Mouse (Mus musculus) forebrain, embryonic 15.5 days (tissue): ENCODE results near the gene Scrn2. TPM values are rescaled to one million over a fixed set of nuclear protein-coding genes. Genes with fewer than 3 reads are reported as not detected.

Experiments used
- ATAC-seq: fragments of 200-750 bp; cut with Nextera tagmentation; replicated peaks from 2 replicates; pipeline ENCODE4 v1.8.0; 2017; ENCODE audit warnings: mild to moderate bottlenecking, moderate TSS enrichment, moderate library complexity
- H3K27ac ChIP-seq: fragments of 300-500 bp; sonication (generic); replicated peaks from 2 replicates; pipeline ENCODE4 v1.5.1; 2015; ENCODE audit warnings: mild to moderate bottlenecking, inconsistent platforms
- H3K27me3 ChIP-seq: fragments of 300-500 bp; sonication (generic); 2 replicates; pipeline ENCODE4 v1.6.1; 2015; ENCODE audit warnings: inconsistent platforms
- H3K36me3 ChIP-seq: fragments of 300-500 bp; sonication (generic); 2 replicates; pipeline ENCODE4 v1.6.1; 2015; ENCODE audit warnings: mild to moderate bottlenecking, inconsistent platforms
- H3K4me1 ChIP-seq: fragments of 300-500 bp; sonication (generic); 2 replicates; pipeline ENCODE4 v1.6.1; 2015; ENCODE audit warnings: inconsistent platforms
- H3K4me2 ChIP-seq: fragments of 300-500 bp; sonication (generic); replicated peaks from 2 replicates; pipeline ENCODE4 v1.6.1; 2015; ENCODE audit warnings: mild to moderate bottlenecking, inconsistent platforms
- H3K4me3 ChIP-seq: fragments of 300-500 bp; sonication (generic); 2 replicates; pipeline ENCODE4 v1.5.1; 2015; ENCODE audit warnings: mild to moderate bottlenecking, inconsistent platforms
- H3K9ac ChIP-seq: fragments of 300-500 bp; sonication (generic); replicated peaks from 2 replicates; pipeline ENCODE4 v1.6.1; 2015; ENCODE audit warnings: mild to moderate bottlenecking, inconsistent platforms
- H3K9me3 ChIP-seq: fragments of 300-500 bp; sonication (generic); 2 replicates; pipeline ENCODE4 v1.6.1; 2016; ENCODE audit warnings: inconsistent platforms
- WGBS: fragments of 180-500 bp; shearing (Covaris S2); methylation state at CpG from one replicate; pipeline ENCODE4 v1.1.7; 2015; ENCODE audit warnings: mixed read lengths; 5-methylcytosine and 5-hydroxymethylcytosine counted together
- polyA plus RNA-seq: library from polyadenylated mRNA; unstranded; fragments of >200 nt; fragmentation: Nextera tagmentation; extraction: Ambion mirVana; gene quantifications from 2 replicates; pipeline ENCODE4 v1.2.1, GENCODE M21; 2015

The Scrn2 gene
- polyA plus RNA-seq, 1 experiment from 2014 or later, result 17.2 TPM

DNA sequence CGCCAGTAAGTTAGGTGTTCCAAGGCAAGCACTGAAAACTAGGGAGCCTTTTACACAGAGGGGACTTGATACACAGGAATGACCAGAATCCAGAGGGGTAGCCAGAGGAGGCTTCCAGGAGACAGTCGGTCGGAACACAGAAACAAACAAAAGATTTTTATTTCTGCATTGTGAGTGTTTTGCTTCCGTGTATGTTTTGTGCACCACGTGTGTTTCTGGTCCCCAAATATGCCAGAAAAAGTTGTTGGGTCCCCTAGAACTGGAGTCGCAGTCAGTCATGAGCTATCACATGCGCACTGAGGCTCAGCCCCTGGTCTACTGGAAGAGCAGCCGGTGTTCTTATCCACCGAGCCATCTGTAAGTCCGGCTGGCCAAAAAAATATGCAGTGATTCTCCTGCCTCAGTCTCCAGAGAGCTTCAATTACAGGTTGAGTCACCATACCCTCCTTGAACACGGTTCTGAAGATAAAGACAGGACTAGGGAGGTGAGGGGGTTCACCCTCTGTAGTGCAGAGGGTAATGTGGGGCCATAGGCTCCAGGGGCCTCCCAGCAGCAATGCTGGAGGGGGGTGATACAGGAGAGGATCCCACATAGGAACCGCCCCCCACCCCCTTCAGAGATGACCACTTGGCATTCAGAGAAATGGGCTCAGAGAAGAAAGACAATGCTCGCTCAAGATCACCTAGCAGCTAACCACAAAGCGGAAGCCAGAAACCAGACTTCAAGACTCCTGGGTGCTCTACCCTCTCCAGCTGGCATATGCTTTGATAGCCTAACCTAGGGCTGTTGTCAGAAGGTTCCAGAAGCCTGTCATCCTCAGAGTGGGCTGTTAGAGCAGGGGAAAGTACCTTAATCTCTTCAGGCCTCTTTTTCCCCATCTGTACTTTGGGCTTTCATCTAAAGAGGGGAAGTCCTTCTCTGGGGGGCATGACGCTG is 33.6 kb upstream of the Scrn2 start:
- Histone ChIP-seq H3K27me3 (no peaks in the 10 kb centered on the region), H3K36me3 (no peaks in the 10 kb centered on the region), H3K4me2 (peak overlapping the region; percentile 64; the same call in 1 of the 2 replicates), H3K4me3 (no peak overlapping the region), H3K27ac (no peak overlapping the region), H3K4me1 (peaks cover 17% of the 10 kb centered on the region), H3K9me3 (no peaks in the 10 kb centered on the region), H3K9ac (no peak overlapping the region)
- 77% methylated on average over 15 of the region's 15 CpGs for WGBS
- no peak for ATAC-seq

DNA sequence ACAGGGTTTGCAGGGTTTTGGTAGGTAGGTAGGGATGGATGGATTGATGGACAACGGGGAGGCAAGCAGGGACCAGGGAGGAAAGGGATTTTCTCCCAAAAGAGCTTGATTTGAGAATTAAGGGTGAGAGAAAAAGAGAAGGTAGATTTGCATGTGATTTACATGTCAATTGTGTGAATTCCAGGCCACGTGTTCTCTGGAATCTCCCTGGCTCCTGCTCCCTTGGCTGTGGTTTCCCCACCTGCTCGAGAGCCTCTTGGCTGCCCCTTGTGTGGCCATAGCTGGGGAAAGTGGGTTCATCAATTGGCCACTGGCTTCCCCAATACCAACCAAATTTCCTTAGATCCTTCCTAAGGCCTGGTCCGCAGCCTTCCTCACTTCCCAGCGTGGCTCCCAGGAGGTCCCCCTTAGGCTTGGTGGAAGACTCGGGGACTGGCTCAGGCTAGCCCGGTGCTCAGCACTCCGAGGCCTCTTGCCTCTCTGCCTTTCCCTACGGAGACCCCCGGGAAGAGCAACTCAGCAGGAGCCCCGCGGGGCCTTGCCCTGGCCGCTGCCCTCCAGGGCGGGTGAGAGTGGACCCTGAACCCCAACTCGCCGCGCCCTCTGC is 32.9 kb upstream of the Scrn2 start:
- no peaks in the 10 kb centered on the region for H3K9me3 ChIP-seq
- no peaks in the 10 kb centered on the region for H3K27me3 ChIP-seq
- H3K4me1 ChIP-seq, result peaks cover 17% of the 10 kb centered on the region
- no peaks in the 10 kb centered on the region for H3K36me3 ChIP-seq
- peak overlapping the region; percentile 51 for H3K9ac ChIP-seq
- WGBS, result 3% methylated on average over 17 of the region's 17 CpGs
- ATAC-seq, result 0 out of 2 replicates have a peak, but pooled peaks have one; percentile 37
- peak overlapping the region; percentile 36; the same call in 1 of the 2 replicates for H3K27ac ChIP-seq
- peak overlapping the region; percentile 36 for H3K4me3 ChIP-seq
- H3K4me2 ChIP-seq, result peak overlapping the region; percentile 64

DNA sequence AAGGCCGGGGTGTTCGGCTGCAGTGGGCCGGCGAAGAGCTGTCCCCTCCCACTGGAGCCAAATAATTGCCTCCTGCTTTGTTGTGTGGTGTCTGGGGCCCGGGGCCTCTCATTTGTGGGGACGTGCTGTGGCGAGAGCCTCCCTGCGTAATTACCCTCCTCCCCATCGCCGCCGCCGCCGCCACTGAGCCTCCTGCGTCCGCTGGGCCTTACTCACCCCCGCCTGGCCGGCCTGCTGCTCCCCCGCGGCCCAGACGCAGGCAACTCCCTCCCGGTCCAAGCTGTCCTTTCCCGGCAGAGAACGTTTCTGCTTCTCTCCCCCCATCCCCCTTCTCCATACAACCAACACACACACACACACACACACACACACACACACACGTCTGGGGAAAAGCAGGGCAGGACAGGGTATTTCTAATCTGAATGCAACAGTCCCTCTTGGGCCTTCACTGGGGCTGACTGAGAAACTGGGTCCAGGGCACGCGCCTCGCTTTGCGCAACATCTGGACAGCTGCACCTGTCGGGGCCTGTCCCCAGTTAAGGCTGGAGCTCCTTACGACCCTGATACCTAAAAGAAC is 32.3 kb upstream of the Scrn2 start:
- peak overlapping the region; percentile 36 for H3K4me3 ChIP-seq
- H3K4me2 ChIP-seq, result peak overlapping the region; percentile 64
- ATAC-seq, result 0 out of 2 replicates have a peak, but pooled peaks have one; percentile 51
- H3K9me3 ChIP-seq, result no peaks in the 10 kb centered on the region
- H3K27me3 ChIP-seq, result no peaks in the 10 kb centered on the region
- peak overlapping the region; percentile 51 for H3K9ac ChIP-seq
- H3K4me1 ChIP-seq, result peaks cover 17% of the 10 kb centered on the region
- H3K36me3 ChIP-seq, result no peaks in the 10 kb centered on the region
- 3% methylated on average over 29 of the region's 30 CpGs for WGBS
- H3K27ac ChIP-seq, result peak overlapping the region; percentile 36; the same call in 1 of the 2 replicates

DNA sequence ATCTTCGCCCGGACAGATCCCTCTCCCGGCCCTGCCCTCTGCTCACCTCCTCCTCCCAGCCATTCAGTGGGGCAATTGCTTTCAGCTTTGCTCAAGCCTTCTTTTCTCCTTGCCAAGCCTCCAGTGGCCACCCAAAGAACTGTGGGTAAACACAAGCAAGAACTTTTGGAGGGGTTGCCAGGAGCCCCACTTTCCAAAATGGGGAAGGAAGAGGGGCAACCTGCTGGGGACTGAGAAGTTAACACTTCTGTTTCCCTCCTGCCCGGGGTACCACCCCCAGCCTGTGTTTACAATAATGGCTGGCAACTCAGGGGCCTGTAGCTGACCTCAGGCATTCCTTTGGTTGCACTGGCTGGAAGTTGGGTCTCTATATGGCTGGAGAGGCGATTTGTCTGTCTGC is 26.6 kb upstream of the Scrn2 start:
- WGBS, result 44% methylated on average over 5 of the region's 5 CpGs
- ATAC-seq, result no peak
- Histone ChIP-seq H3K4me1 (no peaks in the 10 kb centered on the region; the same call in 1 of the 2 replicates), H3K9me3 (no peaks in the 10 kb centered on the region), H3K27ac (no peak overlapping the region), H3K27me3 (0 out of 2 replicates have a peak, but pooled peaks cover 3% of the 10 kb centered on the region), H3K4me2 (no peak overlapping the region), H3K36me3 (no peaks in the 10 kb centered on the region), H3K9ac (no peak overlapping the region), H3K4me3 (no peak overlapping the region)

DNA sequence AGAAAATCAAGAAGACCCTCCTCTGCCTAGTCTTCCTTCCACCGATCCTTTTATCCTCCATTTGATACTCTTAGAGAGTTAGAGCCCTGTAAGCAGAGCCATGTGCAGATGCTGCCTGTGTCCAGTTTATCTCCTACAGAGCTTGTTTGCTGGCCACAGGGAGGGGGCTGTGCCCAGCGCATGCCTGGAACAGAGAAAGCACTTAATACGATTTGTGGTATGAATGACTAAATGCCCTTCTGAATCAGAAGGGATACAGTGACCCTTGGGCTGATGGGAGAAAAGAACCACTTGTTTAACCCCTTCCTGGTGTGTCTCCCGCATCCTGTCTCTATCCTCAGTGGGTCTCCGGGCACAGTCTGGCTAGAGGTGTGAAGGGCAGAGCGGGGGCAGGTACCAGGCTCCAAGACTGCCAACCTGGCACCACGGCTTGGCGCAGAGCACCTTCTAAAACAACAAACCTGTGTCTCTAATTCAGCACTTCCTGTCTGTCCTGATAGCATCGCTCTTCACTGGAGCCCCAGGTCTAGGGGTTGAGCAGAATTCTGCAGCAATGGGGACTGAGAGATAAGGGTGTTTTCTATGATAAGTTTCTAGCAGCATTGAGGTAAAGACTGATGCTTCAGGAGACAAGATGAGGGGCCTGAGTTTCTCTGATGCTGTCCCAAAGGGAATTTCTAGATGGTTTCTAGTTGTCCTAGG is 22.5 kb upstream of the Scrn2 start:
- 75% methylated on average over 9 of the region's 9 CpGs for WGBS
- Histone ChIP-seq H3K4me2 (no peak overlapping the region), H3K27ac (no peak overlapping the region), H3K9ac (no peak overlapping the region), H3K27me3 (0 out of 2 replicates have a peak, but pooled peaks cover 8% of the 10 kb centered on the region), H3K9me3 (no peaks in the 10 kb centered on the region), H3K36me3 (no peaks in the 10 kb centered on the region), H3K4me3 (no peak overlapping the region), H3K4me1 (no peaks in the 10 kb centered on the region)
- no peak for ATAC-seq

DNA sequence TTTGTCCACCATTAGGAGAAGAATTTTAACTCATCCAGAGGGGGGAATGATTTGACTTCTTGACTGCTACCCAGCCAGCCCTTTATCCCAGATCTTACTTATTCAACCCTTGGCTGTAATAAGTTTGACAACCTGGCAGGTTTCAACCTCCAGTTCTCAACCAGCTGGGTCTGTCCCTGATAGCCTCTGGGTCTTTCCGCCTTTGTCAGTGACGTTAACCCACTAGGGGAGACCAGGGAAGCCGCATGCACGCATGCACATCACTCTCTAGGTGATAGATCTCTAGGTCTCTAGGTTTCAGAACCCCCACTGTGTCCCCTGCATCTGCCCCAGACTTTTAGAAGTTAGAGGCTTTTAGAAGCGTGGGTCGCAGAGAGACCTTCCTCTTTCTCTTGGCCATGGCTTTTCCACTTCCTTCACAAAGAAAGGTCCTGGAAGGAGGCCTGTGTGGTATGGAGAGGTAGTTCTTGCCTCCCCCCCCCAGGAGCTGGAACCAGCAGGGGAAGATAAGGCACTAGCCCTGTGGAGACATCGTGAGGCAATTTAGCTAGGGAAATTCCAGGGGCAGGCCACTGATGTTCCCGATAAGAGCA is 20.4 kb upstream of the Scrn2 start:
- no peak overlapping the region for H3K9ac ChIP-seq
- H3K9me3 ChIP-seq, result no peaks in the 10 kb centered on the region
- no peaks in the 10 kb centered on the region for H3K4me1 ChIP-seq
- peaks cover 12% of the 10 kb centered on the region; the same call in 1 of the 2 replicates for H3K27me3 ChIP-seq
- H3K36me3 ChIP-seq, result no peaks in the 10 kb centered on the region
- 63% methylated on average over 8 of the region's 8 CpGs for WGBS
- H3K27ac ChIP-seq, result no peak overlapping the region
- H3K4me3 ChIP-seq, result no peak overlapping the region
- H3K4me2 ChIP-seq, result no peak overlapping the region
- ATAC-seq, result no peak

DNA sequence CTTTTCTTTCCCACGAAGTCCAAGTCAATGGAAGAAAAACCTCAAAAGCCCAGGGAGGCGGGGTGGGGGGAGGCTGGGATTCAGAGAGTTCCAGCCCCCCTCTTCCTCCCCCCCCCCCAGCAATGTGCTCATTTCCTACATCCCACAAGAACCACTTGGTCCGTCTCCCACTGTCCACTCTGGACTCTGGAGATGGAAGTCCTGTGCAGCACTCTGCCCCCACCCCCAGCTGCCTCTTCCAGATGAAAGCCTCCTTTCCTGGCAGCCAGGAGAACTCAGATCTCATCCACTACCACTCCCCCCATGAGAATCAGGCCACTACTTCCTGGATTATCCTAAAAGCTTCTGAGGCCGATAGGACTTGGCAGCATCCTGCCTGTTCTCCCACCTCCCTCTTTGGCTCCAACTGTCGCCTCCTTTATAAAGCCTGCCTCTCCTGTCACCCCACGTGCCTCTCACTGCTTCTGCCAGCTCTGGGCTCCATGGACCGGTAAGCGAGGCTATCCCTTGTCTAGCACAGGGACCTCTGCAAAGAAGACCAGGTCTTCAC is 16.5 kb upstream of the Scrn2 start, which contains the start of gene Sp6:
TSS of gene Sp6 (plus strand) at position 274 of the 550 bp plus-strand sequence.
- WGBS, result 19% methylated on average over 8 of the region's 8 CpGs
- peaks cover 36% of the 10 kb centered on the region for H3K27me3 ChIP-seq
- H3K9ac ChIP-seq, result no peak within 1 kb of the TSS
- H3K27ac ChIP-seq, result no peak within 1 kb of the TSS
- no peak for ATAC-seq
- no peaks in the 10 kb centered on the region for H3K36me3 ChIP-seq
- H3K4me1 ChIP-seq, result 0 out of 2 replicates have a peak, but pooled peaks cover under 1% of the 10 kb centered on the region
- no peak within 1 kb of the TSS for H3K4me2 ChIP-seq
- H3K4me3 ChIP-seq, result no peak within 1 kb of the TSS
- H3K9me3 ChIP-seq, result no peaks in the 10 kb centered on the region

DNA sequence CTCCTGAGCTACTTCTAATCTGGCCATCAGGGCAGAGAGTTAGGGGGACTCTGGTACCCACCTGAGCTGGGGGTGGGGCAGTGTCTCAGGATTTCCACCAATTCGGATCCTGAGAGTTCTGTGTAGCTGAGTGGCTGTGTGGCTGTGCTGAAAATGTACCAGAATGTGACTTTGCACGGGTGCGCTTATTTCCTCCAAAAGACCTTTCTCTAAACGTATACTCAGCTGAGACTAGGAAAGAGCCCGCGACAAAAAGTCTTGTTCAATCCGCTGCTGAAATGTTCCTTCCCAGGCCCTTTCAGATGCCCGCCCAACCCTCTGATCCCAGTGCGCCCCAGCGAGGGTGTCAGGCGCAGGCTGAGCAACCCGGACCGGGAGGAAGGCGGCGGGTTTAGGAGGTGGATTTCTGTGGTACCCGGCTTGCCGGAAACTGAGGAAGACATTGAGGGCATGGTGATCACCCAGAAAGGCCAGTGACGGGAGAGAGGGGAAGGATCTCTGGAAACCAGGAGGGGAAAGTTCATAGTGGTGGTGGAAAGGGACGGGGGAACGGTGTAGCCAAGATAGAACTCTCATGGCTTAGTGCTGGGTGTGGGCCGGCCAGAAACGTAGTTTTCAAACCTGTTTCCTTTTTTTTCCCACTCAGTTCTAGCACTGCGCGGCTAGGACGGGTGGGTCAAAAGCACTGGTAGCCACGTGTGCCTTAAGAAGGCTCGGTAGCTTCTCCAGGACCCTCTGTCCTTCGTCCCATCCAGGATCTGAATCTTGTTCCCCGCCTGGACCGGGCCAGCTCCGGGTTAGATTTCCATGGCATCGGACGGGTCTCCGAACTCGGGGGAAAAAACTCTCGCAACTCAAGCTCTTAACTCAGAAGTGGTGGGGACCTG is 11.8 kb upstream of the Scrn2 start:
- WGBS, result 2% methylated on average over 36 of the region's 36 CpGs
- Histone ChIP-seq H3K9ac (no peak overlapping the region), H3K4me1 (peaks cover 24% of the 10 kb centered on the region), H3K27me3 (peaks cover 76% of the 10 kb centered on the region), H3K9me3 (no peaks in the 10 kb centered on the region), H3K36me3 (no peaks in the 10 kb centered on the region), H3K4me3 (0 out of 2 replicates have a peak overlapping the region, but pooled peaks have one; percentile 25), H3K4me2 (no peak overlapping the region), H3K27ac (no peak overlapping the region)
- no peak for ATAC-seq

DNA sequence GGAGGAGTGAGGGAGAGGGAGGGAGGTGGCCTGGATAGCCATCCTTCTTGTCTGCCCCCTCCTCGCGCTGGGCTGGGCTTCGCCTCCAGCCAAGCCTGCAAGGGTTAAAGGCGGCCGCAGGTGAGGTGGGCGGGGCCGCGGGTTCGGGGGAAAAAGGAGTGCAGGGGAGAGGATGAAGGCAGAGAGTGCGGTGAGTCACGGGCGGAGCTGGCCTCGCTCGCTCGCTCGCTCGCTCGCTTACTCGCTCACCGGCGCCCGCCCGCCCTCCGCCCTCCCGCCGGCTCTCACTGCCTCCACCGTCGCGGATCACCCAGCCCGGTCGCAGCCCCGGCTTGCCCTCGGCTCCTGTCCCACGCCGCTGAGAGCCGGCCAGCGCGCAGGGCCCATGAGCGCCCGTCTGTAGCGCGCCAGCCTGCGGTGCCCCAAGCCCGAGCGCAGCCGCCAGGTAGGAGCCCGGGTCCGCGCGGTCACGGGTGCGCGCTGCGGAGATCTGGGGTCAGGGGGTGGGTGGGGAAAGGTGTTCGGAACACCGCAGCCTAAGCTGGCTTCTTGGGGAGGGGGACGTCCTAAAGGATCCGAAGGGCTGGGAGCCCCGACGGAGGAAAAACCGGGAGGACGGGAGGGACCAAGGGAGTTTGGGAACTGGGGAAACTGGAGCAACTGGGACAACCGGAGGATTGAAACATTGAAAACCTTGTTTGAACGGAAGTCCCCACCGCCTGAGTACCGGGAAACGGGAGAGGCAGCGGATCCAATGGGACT is 11.0 kb upstream of the Scrn2 start:
- peak overlapping the region; percentile 25; the same call in 1 of the 2 replicates for H3K4me3 ChIP-seq
- H3K4me2 ChIP-seq, result peak overlapping the region; percentile 32
- peaks cover 84% of the 10 kb centered on the region for H3K27me3 ChIP-seq
- peaks cover 24% of the 10 kb centered on the region for H3K4me1 ChIP-seq
- H3K9ac ChIP-seq, result no peak overlapping the region
- H3K36me3 ChIP-seq, result no peaks in the 10 kb centered on the region
- ATAC-seq, result no peak
- H3K27ac ChIP-seq, result no peak overlapping the region
- WGBS, result 1% methylated on average over 53 of the region's 68 CpGs
- H3K9me3 ChIP-seq, result no peaks in the 10 kb centered on the region

DNA sequence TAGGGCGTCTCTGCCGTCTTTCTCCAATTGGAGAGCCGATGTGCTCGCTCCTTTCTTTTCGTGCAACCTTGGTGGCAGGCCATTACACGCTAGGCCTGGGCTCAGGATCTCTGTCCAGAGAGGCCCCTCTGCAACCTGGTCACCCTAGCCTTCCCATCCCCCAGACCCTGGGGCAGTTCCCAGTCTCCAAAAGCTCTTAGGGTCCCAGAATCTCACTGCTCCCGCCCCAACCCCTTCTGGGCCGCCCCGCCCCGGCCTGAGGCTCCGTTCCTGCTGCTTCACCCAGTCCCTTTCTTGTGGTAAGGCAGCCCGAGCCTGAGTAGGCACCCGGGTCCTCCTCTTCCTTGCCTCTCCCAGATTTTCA is 10.4 kb upstream of the Scrn2 start:
- H3K27me3 ChIP-seq, result peaks cover 85% of the 10 kb centered on the region
- H3K4me2 ChIP-seq, result no peak overlapping the region
- H3K36me3 ChIP-seq, result no peaks in the 10 kb centered on the region
- ATAC-seq, result no peak
- H3K27ac ChIP-seq, result no peak overlapping the region
- H3K4me3 ChIP-seq, result no peak overlapping the region
- H3K9me3 ChIP-seq, result no peaks in the 10 kb centered on the region
- H3K4me1 ChIP-seq, result peaks cover 24% of the 10 kb centered on the region
- H3K9ac ChIP-seq, result no peak overlapping the region
- 4% methylated on average over 13 of the region's 13 CpGs for WGBS
